Mouse (Mus musculus): ENCODE measurements around the gene Dusp1. TPM values are rescaled to one million over a fixed set of nuclear protein-coding genes. Genes with fewer than 3 reads are reported as not detected.
A peak's percentile ranks its signal among the peaks of the same experiment; 100 is the strongest.

The Dusp1 gene
- total and polyA plus RNA-seq, 3 experiments: 61.4 to 122 (median 71.3) TPM

GRCm38 (mm10) chr17:26511256-26511655 lies 50.7 kb downstream of the Dusp1 start:
- Histone ChIP-seq H3K27ac (peak overlapping the region; percentile 63), H3K4me1 (ENCODE audit: control insufficient read depth, insufficient read depth, low read length) (peaks cover 32% of the 10 kb centered on the region), H3K9ac (ENCODE audit: low read depth, low read length) (no peak overlapping the region), H3K4me3 (no peak overlapping the region), H3K36me3 (ENCODE audit: control insufficient read depth, insufficient read depth, low read length) (0 out of 2 replicates have a peak, but pooled peaks cover 2% of the 10 kb centered on the region), H3K27me3 (ENCODE audit: control insufficient read depth, insufficient read depth, low read length) (no peaks in the 10 kb centered on the region), H3K79me2 (replicated peaks; ENCODE audit: control insufficient read depth, insufficient read depth, low read length) (no peaks in the 10 kb centered on the region; the same call in none of the 2 replicates)
- 83% methylated on average over 4 of the region's 4 CpGs for WGBS
- no peak for TF ChIP-seq EP300 (IDR thresholded peaks at IDR 0.05; ENCODE audit: insufficient read depth, low read depth, low read length)
- no peak for TF ChIP-seq CTCF (IDR thresholded peaks at IDR 0.05)
- no peak for TF ChIP-seq POLR2A (IDR thresholded peaks at IDR 0.05; ENCODE audit: insufficient read depth, low read depth, low read length)
- intact Hi-C loops (cut with DNase I): no loop called here
- no peak for DNase-seq

GRCm38 (mm10) chr17:26510146-26511045 lies 51.5 kb downstream of the Dusp1 start:
- Histone ChIP-seq H3K4me3 (no peak overlapping the region), H3K9ac (ENCODE audit: low read depth, low read length) (no peak overlapping the region), H3K79me2 (replicated peaks; ENCODE audit: control insufficient read depth, insufficient read depth, low read length) (no peaks in the 10 kb centered on the region; the same call in none of the 2 replicates), H3K27me3 (ENCODE audit: control insufficient read depth, insufficient read depth, low read length) (no peaks in the 10 kb centered on the region), H3K4me1 (ENCODE audit: control insufficient read depth, insufficient read depth, low read length) (peaks cover 32% of the 10 kb centered on the region), H3K36me3 (ENCODE audit: control insufficient read depth, insufficient read depth, low read length) (peaks cover 8% of the 10 kb centered on the region), H3K27ac (peak overlapping the region; percentile 100)
- TF ChIP-seq CTCF (IDR thresholded peaks at IDR 0.05) (no peak), EP300 (IDR thresholded peaks at IDR 0.05; ENCODE audit: insufficient read depth, low read depth, low read length) (no peak), POLR2A (IDR thresholded peaks at IDR 0.05; ENCODE audit: insufficient read depth, low read depth, low read length) (no peak)
- DNase-seq: peak; percentile 21 to 30
- intact Hi-C loops (cut with DNase I): no loop called here
- WGBS: 89% methylated on average over 15 of the region's 15 CpGs

GRCm38 (mm10) chr17:26508961-26509771 lies 52.8 kb downstream of the Dusp1 start:
- Histone ChIP-seq H3K79me2 (replicated peaks; ENCODE audit: control insufficient read depth, insufficient read depth, low read length) (no peaks in the 10 kb centered on the region; the same call in none of the 2 replicates), H3K4me1 (ENCODE audit: control insufficient read depth, insufficient read depth, low read length) (peaks cover 34% of the 10 kb centered on the region), H3K27ac (peak overlapping the region; percentile 100), H3K9ac (ENCODE audit: low read depth, low read length) (peak overlapping the region; percentile 97), H3K27me3 (ENCODE audit: control insufficient read depth, insufficient read depth, low read length) (no peaks in the 10 kb centered on the region), H3K4me3 (peak overlapping the region; percentile 74), H3K36me3 (ENCODE audit: control insufficient read depth, insufficient read depth, low read length) (peaks cover 17% of the 10 kb centered on the region)
- intact Hi-C loops (cut with DNase I): loop anchor here (1.0 to 2.0 kb wide), 6 partner anchors 38 to 129 kb away; no protein-coding TSS in a partner anchor
- WGBS: 24% methylated on average over 25 of the region's 25 CpGs
- TF ChIP-seq EP300 (IDR thresholded peaks at IDR 0.05; ENCODE audit: insufficient read depth, low read depth, low read length) (0 out of 2 replicates have a peak, but pooled peaks have one; percentile 25), POLR2A (IDR thresholded peaks at IDR 0.05; ENCODE audit: insufficient read depth, low read depth, low read length) (peak; percentile 39; the same call in 1 of the 2 replicates), CTCF (IDR thresholded peaks at IDR 0.05) (peak; percentile 92)
- DNase-seq: peak; percentile 84 to 85

GRCm38 (mm10) chr17:26508345-26508960 lies 53.5 kb downstream of the Dusp1 start:
- DNase-seq: peak; percentile 97 to 99
- peak overlapping the region; percentile 97 for H3K9ac ChIP-seq (ENCODE audit: low read depth, low read length)
- H3K27ac ChIP-seq: peak overlapping the region; percentile 100
- peaks cover 17% of the 10 kb centered on the region for H3K36me3 ChIP-seq (ENCODE audit: control insufficient read depth, insufficient read depth, low read length)
- TF ChIP-seq EP300 (IDR thresholded peaks at IDR 0.05; ENCODE audit: insufficient read depth, low read depth, low read length): peak; percentile 87
- no peak for TF ChIP-seq CTCF (IDR thresholded peaks at IDR 0.05)
- peak; percentile 99 for TF ChIP-seq POLR2A (IDR thresholded peaks at IDR 0.05; ENCODE audit: insufficient read depth, low read depth, low read length)
- intact Hi-C loops (cut with DNase I): loop anchor here (1.0 to 2.0 kb wide), 5 partner anchors 42 to 130 kb away; no protein-coding TSS in a partner anchor
- no peaks in the 10 kb centered on the region; the same call in none of the 2 replicates for H3K79me2 ChIP-seq (replicated peaks; ENCODE audit: control insufficient read depth, insufficient read depth, low read length)
- WGBS: under 1% methylated on average over 58 of the region's 58 CpGs
- peaks cover 31% of the 10 kb centered on the region for H3K4me1 ChIP-seq (ENCODE audit: control insufficient read depth, insufficient read depth, low read length)
- H3K27me3 ChIP-seq (ENCODE audit: control insufficient read depth, insufficient read depth, low read length): no peaks in the 10 kb centered on the region
- peak overlapping the region; percentile 74 for H3K4me3 ChIP-seq

- intact Hi-C loops (cut with DNase I): loop anchor here (1.0 to 2.0 kb wide), 5 partner anchors 42 to 130 kb away; no protein-coding TSS in a partner anchor
- Histone ChIP-seq H3K27ac (peak overlapping the region; percentile 100), H3K79me2 (replicated peaks; ENCODE audit: control insufficient read depth, insufficient read depth, low read length) (no peaks in the 10 kb centered on the region; the same call in none of the 2 replicates), H3K36me3 (ENCODE audit: control insufficient read depth, insufficient read depth, low read length) (peaks cover 14% of the 10 kb centered on the region), H3K27me3 (ENCODE audit: control insufficient read depth, insufficient read depth, low read length) (no peaks in the 10 kb centered on the region), H3K4me1 (ENCODE audit: control insufficient read depth, insufficient read depth, low read length) (peaks cover 29% of the 10 kb centered on the region), H3K4me3 (peak overlapping the region; percentile 68), H3K9ac (ENCODE audit: low read depth, low read length) (peak overlapping the region; percentile 93)
- TF ChIP-seq EP300 (IDR thresholded peaks at IDR 0.05; ENCODE audit: insufficient read depth, low read depth, low read length) (no peak), CTCF (IDR thresholded peaks at IDR 0.05) (peak; percentile 84)
- peak in 1 of 2 experiments; percentile 89 for DNase-seq
- WGBS: under 1% methylated on average over 46 of the region's 46 CpGs
Measured at GRCm38 (mm10) chr17:26507966-26508344, 54.0 kb downstream of the Dusp1 start.

Measured in heart, adult 2 months (tissue).